Mouse (Mus musculus) left cerebral cortex, postnatal 4 days (tissue): ENCODE measurements around the gene Mrm2. TPM values are rescaled to one million over a fixed set of nuclear protein-coding genes. Genes with fewer than 3 reads are reported as not detected.

Experiments
- DNase-seq: peaks from one replicate; pipeline ENCODE4 v3.0.0-alpha.2; 2022
- intact Hi-C: fragments of 180-260 bp; cut with DNase I; formaldehyde crosslinking; loops from one replicate; pipeline ENCODE4 v1.15.1; 2025
- total RNA-seq, 2 experiments: library from RNA; stranded (reverse); gene quantifications; 2 replicates each; pipeline ENCODE4 v1.2.3; 2021

Mrm2 gene
- total RNA-seq, 2 experiments from 2014 or later: 10.2 to 11.3 TPM

DNA sequence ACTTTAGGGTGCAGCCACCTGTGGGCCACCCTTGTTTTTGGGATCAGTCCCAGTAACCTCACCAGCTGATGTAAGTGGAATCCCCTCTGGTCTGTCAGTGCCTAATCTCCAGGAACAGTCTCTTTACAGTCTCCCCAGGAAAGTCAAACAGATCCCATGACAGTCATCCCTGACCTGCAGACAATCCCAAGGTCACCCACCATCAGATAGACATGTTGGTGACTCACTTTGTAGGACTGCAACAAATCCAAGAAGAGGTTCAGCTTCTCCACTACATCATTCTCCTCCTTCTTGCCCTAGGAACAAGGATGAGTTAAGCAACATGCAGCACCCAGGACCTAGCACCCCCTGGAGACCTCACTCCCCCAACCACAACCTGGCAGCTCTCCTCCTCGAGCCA lies 14.4 kb upstream of the Mrm2 start:
- intact Hi-C loops: no loop called here
- DNase-seq: no peak

DNA sequence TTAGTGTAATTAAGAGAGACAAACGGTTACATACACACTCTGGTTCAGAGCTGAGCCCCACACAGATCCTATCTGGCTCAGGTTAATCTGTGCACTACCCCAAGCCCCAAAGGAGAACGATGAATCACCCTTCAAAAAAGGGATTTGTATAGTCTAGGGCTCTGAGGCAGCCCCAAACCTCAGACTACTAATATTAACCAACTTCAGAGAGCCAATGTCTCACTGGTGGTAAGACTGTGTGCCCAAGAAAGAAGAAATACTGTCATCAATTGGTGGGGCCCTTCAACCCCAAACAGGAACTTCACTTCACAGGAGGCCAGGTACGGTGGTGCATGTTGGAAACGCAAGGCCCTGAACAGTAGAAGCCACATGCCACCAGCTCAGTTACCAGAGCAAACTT lies 13.5 kb upstream of the Mrm2 start:
- intact Hi-C loops: no loop called here
- no peak for DNase-seq

DNA sequence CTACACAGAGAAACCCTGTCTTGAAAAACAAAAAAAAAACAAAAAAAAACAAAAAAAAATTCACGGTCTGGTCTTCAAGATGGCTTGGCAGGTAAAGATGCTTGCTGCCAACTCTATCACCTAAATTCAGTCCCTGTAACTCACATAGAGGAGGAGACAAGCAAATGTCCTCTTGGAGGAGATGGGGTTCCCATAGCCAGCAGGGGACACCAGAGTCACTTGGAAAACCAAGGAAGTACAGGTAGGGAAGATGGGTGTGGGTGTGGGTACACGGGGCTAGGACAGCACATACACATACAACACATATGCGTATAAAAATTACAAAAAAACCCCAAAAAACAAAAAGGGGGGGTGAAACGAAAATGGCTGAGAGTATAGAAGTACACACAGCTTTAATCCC lies 11.2 kb upstream of the Mrm2 start:
- intact Hi-C loops: loop anchor here (5.0 kb wide), 1 partner anchor 69 kb away; no protein-coding TSS in a partner anchor
- DNase-seq: no peak

DNA sequence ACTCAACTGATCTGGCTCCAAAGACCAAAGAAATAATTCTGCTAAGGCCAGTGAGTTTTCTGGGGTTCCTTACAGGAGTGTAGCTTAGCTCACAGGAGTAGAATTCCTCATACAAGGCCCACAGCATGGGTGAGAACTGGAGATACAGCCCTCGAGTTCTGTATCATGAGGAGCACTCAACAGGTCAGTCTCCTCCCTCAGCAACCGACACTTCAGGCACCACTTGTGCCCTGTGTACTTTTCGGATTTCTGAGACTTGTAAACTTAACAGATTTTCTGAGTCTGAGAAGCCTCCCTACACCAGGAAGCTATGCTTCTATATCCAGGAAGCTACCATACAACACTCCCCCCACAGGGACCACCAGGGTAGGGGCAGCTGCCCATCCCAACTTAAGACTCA lies 8.1 kb upstream of the Mrm2 start:
- intact Hi-C loops: loop anchor here (5.0 to 10.0 kb wide), 2 partner anchors 72 to 505 kb away; no protein-coding TSS in a partner anchor
- no peak for DNase-seq

DNA sequence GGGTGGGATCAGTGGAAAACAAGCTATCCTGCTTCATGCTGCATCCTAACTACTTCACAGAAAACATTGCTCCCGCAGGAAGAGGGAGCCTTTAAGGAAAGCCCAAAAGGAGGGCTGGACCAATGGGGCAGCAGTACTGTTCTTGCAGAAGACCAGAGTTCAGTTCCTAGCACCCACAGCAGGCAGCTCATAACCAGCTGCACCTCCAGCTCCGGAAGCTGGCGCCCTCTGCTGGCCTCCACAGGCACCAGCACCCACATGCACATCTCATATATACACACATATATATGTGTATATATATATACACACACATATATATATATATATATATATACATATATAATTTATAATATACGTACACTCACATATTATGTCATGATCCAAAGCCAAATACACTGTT lies 7.1 kb upstream of the Mrm2 start:
- intact Hi-C loops: loop anchor here (10.0 kb wide), 1 partner anchor 504 kb away; no protein-coding TSS in a partner anchor
- DNase-seq: no peak

DNA sequence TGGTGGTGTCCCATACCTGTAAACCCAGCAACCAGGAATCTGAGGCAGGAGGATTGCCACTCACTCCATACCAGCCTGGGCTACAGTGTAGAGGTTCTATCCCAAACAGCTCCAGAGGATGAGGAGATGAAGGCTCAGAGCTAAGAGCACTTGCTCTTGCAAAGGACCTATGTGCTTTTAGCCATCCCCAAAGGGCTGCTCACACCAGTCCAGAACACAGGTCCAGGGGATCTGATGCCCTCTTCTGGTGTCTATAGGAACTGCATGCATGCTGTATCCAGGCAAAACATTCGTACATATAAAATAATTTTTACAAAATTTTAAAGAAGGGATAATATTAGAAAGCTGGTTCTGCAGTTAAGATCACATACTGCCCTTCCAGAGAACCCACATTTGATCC lies 5.0 kb upstream of the Mrm2 start:
- peak; percentile 31 for DNase-seq
- intact Hi-C loops: loop anchor here (10.0 kb wide), 1 partner anchor 502 kb away; no protein-coding TSS in a partner anchor

DNA sequence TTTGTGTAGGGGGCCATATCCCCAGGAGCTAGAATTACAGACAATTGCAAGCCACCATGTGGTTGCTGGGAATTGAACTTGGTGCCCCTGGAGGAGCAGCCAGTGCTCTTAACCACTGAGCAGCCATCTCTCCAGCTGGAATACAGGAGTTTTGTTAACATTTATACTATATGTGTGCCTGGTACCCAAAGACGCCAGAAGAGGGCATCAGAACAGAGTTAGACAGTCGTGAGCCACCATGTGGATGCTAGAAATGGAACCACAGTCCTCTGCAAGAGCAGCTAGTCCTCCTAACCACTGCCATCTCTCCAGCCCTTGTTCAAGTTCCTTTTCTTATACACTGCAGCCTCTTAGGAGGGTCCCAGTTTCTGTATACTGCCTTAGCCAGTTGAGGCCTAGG lies 1.9 kb upstream of the Mrm2 start:
- no peak for DNase-seq
- intact Hi-C loops: loop anchor here (10.0 kb wide), 1 partner anchor 499 kb away; no protein-coding TSS in a partner anchor

DNA sequence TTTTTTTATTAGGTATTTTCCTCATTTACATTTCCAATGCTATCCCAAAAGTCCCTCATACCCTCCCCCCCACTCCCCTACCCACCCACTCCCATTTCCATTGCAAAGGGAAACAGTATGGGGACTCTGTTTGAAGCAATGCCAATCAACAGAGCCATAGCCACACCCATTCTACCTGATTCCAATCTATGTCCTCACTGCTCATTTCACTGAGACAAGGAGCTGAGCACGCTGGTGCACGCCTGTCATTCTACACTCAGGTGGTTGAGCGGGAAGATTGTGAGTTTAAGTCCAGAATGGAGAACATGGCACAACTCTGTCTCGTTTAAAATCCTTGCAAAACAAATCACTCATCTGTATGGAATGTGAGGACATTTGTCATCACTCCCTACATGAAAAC lies 821 bp upstream of the Mrm2 start:
- intact Hi-C loops: loop anchor here (10.0 kb wide), 1 partner anchor 498 kb away; no protein-coding TSS in a partner anchor

DNA sequence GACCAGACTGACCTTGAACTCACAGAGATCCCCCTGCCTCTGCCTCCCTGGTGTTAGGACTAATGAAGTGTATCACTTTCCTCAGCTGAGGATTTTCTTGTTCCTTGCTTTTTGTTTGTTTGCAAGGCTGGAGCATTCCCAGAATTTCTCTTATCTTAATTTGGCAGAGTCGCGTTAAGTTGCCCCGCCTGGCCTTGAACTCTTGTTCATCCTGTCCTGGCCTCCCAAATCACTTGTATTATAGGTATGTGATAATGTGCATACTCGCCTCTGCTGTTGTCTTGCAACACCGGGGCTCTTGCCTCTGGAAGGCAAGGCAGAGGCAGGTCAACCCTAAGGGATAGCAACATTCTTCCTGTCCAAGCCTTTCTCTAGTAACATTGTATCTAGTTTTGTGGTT lies 7.6 kb downstream of the Mrm2 start:
- DNase-seq: no peak
- intact Hi-C loops: no loop called here

More for the DNA sequence above, 821 bp upstream of the Mrm2 start:
- DNase-seq: no peak

DNA sequence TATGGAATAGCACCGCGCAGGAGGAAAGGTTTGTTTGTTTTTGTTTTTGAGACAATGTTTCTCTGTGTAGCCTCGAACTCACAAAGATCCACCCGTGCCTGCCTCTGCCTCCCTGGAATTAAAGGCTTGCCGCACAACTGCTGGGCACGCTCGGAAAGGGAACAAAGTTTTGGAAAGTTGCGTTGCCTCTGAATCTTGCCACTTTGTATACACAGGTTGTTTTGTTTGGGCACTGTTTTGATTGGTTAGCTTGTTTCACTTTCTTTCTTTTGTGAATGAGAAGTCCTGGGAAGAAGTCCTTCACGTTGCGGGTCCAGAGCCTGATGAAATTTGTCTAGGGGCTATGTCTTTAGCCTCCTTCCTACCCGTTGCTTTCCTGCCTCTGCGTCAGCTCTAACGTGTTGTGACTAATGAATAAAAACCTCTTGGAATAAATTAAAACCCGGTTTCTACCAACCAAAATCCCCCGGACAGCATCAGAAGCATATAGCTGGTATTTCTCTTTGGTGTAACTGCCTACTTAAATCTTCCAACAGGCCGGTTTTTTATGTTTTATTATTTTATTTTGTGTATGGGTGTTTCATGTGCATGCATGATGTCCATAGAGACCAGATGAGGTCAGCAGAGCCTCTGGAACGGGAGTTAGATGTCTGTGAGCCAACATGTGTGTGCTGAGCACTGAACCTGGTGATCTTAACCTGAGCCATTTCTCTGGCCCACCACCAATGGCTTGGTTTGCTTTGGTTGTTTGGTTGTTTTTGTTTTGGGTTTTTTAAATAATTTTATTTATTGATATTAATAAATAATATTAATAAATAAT lies 9.7 kb downstream of the Mrm2 start:
- no peak for DNase-seq
- intact Hi-C loops: no loop called here

DNA sequence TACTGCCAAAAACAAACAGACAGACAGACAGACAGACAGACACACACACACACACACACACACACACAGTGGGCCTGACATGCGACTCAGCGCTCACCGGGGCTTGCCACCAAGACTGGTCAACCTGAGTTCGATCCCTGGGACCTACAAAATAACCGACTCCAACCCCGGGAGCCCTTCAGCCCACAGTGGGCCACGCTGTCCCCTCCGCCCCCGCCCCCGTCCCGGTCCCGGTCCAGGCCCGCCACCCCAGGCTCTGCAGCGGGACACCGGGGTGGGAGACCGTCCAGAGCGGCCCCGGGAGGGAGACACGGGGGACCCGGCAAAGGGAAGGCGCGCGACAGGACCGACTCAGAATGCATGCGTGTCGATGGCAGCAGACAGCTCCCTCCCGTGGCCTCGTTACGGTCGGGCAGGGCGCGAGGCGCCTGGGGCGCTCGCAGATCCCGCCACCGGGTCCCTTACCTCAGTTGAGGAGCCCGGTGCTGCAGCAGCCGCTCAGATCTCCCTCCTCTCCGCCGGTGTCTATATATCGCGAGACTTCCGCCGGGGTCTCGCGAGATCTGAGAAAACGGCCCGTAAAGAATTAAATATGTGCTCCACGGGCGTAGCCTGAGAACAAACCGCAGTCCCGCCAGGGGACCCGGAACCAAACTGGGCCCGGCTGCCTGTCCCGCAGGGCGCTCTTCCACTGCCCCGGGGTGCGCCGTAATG lies 10.5 kb downstream of the Mrm2 start, which contains the start of the genes Mad1l1 and Nudt1:
TSS of gene Mad1l1 (minus strand) at position 511 of the 714 bp plus-strand sequence.
TSS of gene Nudt1 (plus strand) at position 615 of the 714 bp plus-strand sequence.
- DNase-seq: peak; percentile 92
- intact Hi-C loops: no loop called here

DNA sequence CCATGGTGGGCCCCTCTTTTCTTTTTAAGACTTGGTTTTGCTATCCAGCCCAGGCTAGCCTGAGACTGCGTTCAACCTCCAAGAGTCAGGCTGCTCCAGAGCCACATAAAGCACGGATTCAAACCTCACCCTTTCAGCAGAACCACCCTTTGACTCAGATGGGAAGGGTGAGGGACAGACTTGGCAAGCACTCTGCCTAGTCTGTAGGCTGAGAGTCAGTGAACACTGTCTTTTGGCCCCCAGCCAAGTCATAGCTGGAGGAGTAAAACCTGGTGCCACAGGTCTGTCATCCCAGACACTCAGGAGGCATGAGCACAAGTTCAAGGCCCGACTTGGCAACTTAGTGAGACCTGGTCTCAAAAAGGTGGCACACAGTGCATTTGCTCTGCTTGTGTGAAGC lies 15.0 kb downstream of the Mrm2 start:
- intact Hi-C loops: no loop called here
- DNase-seq: no peak

DNA sequence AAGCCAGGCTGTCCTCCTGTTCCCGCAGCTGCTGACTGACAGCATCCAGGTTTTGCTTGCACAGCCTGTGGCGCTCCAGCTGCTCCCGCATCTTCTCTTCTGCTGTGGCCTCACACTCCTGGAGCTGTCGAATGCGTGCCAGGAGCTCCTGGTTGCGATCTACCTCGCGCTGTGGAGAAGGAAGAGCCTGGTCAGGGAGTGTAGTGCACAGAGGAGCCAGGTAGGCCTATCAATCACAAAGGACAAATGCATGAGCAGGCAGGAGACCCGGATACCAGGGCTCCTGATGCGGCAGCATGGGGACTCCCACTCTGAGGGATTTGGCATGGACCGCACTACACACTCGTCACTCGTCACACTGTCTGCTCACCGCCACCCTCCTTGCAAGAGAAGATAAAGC lies 24.1 kb downstream of the Mrm2 start:
- DNase-seq: no peak
- intact Hi-C loops: no loop called here

DNA sequence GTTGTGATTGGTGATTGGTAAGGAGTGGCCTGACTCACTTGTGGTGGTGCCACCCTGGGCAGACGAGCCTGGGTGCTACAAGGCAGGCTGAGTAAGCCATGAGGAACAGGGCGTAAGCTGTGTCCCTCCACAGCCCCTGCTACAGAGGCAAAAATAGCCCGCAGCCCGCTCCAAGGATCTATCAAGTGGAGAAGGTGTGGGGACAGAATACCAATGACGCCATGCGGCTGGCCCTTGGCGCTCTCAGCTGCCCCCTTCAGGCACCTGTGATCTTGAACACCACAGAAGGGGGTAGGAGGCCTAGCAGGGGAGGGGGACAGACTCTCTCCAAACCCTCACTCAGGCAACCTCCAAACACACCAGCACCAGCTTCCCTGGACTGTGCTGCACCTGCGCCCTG lies 25.7 kb downstream of the Mrm2 start:
- intact Hi-C loops: no loop called here
- DNase-seq: no peak

DNA sequence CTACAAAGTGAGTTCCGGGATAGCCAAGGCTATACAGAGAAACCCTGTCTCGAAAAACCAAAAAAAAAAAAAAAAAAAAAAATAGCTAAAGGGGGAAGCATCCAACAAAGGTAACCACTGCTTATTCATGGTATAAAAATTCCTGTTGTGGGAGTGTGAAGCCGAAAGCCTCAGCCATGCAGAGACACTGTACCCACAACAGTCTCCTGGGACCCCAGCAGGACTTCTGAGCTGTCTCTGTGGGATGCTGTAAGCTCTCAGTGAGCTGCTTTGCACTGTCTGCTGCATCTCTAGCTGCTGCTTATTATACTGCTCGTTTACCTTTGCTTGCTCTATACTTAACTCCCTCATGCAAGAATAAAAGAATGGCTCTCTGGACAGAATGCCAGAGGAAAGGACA lies 33.4 kb downstream of the Mrm2 start:
- intact Hi-C loops: no loop called here
- no peak for DNase-seq

DNA sequence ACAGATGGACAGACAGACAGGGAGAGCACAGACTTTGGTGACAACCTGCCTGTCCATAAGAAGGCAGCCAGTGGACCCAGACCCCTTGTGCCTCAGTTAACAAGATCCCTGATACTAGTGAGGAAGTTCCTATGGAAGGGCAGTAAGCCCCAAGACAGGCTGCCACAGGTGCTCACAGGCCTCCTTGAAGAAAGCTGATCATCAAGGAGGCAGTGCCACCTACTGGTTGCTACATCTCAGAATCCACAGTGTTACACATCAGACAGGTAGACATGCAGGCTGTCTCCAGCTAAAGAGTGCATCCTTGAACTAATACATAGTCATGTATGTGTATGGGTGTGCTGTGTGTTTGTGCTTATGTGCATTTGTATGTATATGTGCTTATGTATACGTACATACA lies 39.5 kb downstream of the Mrm2 start:
- DNase-seq: peak; percentile 66
- intact Hi-C loops: loop anchor here (5.0 kb wide), 2 partner anchors 385 to 455 kb away; partner anchors contain the start of gene Elfn1

DNA sequence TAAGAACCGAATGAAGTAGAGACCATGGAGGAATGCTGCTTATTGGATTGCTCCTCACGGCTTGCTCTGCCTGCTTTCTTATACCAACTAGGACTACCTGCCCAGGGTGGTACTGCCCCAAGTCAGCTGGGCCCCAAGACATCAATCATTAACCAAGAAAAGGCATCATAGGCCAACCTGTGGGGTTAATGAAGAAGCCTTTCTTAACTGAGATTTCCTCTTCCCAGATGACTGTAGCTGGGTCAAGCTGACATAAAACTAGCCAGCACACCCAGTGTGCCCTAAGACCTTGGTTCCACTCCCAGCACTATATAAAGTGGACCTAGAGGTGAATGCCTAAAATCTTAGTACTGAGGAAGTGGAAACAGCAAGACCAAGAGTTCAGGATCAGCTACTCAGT lies 42.5 kb downstream of the Mrm2 start:
- DNase-seq: no peak
- intact Hi-C loops: loop anchor here (10.0 kb wide), 1 partner anchor 234 kb away; no protein-coding TSS in a partner anchor

DNA sequence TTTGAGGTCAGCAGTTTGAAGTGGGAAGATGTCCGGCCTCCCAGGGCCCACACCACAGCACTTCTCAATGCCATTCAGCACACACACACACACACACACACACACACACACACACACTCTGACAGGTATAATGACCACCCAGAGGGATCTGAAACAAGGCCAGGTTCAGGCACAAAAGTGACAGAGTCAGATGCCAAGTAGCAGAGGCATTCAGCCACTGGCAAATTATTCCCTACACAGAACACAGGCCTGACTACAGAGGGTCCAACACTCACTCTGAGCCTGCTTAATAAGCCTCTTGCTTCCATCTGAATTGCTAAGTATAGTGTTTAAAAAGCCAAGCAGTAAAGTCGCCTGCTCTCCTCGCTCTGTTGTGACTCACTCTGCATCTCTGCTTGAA lies 43.4 kb downstream of the Mrm2 start:
- intact Hi-C loops: loop anchor here (10.0 kb wide), 1 partner anchor 233 kb away; no protein-coding TSS in a partner anchor
- DNase-seq: no peak

DNA sequence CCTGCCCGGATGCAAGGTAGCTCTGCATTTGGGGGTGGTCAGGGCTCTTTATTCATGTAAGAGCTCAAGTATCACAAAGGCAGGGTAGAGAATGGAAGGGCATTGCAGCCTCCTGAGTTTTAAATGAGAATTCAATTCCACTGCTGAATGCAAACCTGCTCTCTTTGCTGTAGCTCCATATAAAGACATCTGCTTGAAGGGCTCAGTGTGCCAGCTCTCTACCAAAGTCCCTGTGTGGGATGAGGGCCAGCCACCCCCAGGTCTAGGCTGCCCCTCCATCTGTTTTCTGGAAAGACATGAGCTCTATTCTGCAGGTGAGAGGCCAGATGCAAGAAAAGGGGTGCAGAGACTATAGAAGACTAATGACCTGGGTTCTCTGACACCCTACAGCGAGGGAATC lies 46.9 kb downstream of the Mrm2 start:
- DNase-seq: no peak
- intact Hi-C loops: loop anchor here (10.0 kb wide), 1 partner anchor 230 kb away; no protein-coding TSS in a partner anchor

DNA sequence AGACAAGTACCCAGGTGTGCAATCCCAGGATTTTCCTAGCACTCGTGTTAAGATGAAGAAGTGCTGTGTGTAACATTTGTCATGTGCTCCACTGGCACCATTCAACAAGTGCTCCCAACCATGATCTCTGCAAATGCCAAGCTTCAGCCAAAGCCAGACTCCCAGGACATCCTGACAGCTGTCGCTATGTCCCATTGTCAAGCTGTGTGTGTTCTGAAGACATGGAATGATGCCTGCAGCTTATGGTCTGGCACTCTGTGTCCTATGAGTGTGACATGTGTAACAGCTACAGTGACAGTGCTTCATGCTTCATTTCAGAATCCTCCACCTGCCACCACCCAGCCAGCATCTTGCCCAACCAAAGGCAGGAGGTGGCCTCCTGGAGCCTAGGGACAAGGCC lies 47.7 kb downstream of the Mrm2 start:
- intact Hi-C loops: loop anchor here (10.0 kb wide), 1 partner anchor 229 kb away; no protein-coding TSS in a partner anchor
- DNase-seq: peak; percentile 55

DNA sequence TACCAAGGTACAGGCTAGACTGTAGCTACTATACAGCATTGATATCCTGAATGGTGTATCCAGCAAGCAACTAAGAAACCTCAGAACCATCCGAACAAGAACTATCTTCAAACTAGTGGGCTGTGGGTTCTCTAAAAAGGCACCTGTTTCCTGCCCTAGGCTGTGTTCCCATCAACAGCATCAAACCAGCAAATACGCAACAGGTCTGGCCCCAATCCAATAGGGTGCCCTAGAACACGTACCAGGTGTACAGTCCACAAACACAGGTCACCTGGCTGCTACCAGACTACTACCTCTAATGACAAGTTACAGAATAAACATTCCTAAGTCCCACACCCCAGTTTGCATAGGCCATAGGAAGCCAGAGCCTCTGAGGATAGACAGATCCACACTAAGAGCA lies 48.8 kb downstream of the Mrm2 start:
- no peak for DNase-seq
- intact Hi-C loops: loop anchor here (10.0 kb wide), 1 partner anchor 228 kb away; no protein-coding TSS in a partner anchor
